Mouse (Mus musculus) gastrocnemius, postnatal 14 days (tissue): ENCODE results near the gene Snip1. TPM values are rescaled to one million over a fixed set of nuclear protein-coding genes. Genes with fewer than 3 reads are reported as not detected.

Experiments
- DNase-seq: peaks from one replicate; pipeline ENCODE4 v3.0.0; 2021; ENCODE audit warnings: mixed read lengths
- intact Hi-C: fragments of 180-260 bp; cut with DNase I; formaldehyde crosslinking; loops from one replicate; pipeline ENCODE4 v1.15.1; 2025; ENCODE audit warnings: low total_unique reads
- long read RNA-seq, 2 experiments: library from polyadenylated mRNA; stranded (forward); transcript quantifications; one replicate each; pipeline ENCODE4 v2.0.0; 2021
- total RNA-seq, 2 experiments: library from RNA; stranded (reverse); gene quantifications; 2 replicates each; pipeline ENCODE4 v1.2.3; 2021

Gene Snip1
- 1 to 10 TPM; 5.6 to 5.8 TPM for total RNA-seq
- long read RNA-seq, experiment 1, transcript Snip1-201 (4 exons, 2,345 nt), result major isoform, 5 of 5 reads
- long read RNA-seq, experiment 1, partial matches to known transcripts, result 0 of 5 reads
- long read RNA-seq, experiment 1, other reads (novel, unspliced or antisense), result 0 of 5 reads
- long read RNA-seq, experiment 2, transcript Snip1-201 (4 exons, 2,345 nt), result major isoform, 6 of 7 reads
- long read RNA-seq, experiment 2, partial matches to known transcripts, result 0 of 7 reads
- long read RNA-seq, experiment 2, other reads (novel, unspliced or antisense), result 1 of 7 reads

DNA sequence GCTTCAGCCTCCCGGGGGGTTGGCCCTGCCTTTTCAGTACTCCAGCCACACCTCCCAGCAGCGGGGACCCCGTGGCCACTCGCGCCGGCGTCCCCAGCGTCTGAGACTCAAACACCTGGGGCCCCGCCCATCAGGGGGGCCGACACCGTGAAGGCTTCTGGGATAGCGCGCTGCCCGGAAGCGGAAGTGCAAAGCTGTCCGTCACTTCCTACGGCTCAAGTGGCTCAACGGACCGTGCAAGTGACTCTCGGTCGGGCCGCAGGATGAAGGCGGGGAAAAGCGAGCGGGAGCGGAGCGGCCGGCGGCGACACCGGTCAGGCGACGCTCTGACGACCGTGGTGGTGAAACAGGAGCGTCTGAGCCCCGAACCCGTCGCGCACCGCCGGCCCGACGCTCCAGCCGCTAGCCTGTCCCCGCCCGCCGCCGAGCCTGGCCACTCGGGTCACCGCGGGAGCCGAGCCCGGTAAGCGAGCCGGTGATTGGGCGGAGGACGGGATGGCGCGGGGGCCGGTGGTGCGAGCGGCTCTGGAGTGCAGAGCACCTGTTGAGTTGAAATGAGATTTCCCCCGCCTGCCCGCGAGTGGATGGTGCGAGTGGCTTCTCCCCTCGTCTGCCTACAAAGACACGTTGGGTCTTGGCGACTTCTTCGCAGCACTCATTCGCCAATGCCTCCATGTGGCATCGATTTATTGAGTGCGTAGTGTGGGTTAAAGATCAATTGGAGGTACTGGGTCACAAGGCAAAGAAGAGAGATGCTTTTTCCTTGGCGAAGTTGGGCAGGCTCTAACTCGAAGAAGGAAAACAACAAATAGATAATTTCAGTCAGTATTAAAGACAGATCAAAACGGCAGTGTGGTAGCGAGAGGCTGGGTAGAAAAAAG is at the start of gene Snip1:
Gene Snip1, plus strand, starts transcription at position 183 of the 881 bp plus-strand sequence.
- peak; percentile 92 for DNase-seq
- intact Hi-C loops, result loop anchor here (10.0 kb wide), 1 partner anchor 212 kb away; the partner anchor contains the start of genes 1110065P20Rik and Yrdc

DNA sequence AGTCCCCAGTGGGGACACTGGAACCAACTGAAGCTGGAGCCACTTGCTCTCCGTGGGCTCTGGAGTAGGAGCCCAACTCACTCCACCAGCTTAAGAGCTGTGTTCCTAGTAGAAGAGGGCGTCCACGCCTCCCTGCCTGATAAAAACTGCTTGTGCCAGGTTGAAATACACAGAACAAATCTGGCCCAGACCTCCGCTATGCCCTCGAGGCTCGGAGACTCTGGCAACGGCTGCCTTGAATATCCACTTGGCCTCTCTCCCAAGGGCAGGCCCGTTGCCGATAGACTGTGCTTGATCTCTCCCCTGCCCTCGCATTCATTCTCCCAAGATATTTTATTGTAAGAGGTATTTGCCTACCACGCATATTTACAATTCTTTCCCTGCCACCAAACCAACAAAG is 49.0 kb upstream of the Snip1 start:
- intact Hi-C loops, result no loop called here
- DNase-seq, result no peak

DNA sequence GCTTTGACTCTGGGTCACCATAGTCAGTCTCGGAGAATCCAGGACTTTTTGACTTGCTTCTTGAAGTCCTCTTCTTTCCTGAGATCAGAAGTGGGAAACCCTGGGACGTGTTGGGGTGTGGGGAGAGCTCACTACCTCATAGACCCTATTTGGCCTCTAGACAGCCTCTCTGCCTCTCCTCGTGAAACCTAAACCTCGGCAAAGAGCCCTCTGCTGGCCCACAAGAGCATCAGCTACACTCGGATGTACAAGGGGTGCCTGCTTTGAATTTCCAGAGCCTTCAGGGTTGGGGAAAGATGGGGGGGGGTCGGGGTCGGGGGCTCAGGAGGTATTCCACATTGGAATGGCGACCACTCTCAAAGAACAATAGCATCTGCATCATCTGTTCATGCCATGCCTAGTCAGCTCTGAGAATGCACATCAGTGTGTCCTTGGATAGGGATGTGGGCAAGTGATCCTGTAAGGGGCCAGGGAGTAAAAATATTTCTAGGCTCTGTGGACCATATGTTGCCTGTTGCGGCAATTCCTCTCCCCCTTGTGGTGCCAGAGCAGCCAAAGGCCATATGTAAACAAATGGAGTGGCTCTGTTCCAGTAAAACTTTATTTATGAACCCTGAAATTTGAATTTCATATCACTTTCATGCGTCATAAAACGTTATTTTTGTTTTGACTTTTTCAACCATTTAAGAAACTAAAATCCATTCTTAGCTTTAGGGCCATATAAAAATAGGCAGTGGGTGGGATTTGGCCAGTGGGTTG is 45.5 kb upstream of the Snip1 start:
- DNase-seq, result no peak
- intact Hi-C loops, result no loop called here

DNA sequence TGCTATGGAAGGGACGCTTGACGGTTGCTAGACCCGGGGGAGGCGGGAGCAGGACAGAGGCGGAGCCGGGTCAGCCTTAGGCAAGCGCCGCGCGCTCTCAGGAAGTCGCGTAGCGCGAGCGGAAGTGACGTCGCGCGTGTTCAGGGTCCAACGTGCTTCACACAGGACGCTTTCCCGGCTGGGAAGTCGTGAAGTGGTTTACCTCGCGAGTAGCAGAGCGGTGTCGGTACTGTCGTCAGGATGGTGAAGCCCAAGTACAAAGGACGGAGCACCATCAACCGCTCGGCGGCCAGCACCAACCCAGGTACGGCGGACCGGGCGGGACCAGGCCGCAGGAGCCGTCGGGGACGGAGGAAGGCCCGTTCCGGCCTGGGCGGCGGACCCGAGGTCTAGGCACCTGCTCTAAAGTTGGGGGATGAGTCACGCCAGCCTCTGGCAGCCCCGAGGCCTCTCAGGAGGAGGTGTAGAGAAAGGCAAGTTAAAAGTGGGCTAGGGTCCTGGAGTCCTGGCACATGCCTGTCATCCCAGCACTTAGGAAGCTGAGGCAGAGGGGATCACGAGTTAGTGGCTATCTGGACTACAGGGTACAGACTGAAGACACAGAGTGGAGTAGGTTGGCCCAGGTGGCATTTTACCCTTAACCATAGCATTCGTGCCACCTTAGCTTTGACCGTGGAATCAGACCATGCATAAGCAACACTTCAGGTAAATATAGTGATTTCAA is 36.4 kb upstream of the Snip1 start:
- DNase-seq, result peak; percentile 94
- intact Hi-C loops, result no loop called here

DNA sequence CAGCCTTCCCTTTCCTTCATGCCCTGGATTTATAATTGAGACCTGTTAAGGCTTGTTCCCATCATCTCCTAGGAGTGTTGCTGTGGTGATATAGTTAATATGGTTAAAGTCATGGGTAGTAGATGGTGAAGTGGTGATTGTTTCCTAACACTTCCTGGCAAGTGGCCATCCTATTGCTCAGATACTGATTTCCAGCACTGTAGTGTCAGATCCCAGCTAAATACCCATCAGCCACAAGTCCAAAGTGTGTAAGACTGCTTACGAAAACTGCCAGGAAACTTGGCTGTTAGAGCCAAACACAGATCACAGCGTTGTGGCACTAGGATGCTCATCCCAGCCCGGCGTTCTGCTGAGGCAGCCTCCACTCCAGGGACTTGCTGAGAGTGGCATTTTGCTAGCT is 32.1 kb upstream of the Snip1 start:
- intact Hi-C loops, result no loop called here
- no peak for DNase-seq

DNA sequence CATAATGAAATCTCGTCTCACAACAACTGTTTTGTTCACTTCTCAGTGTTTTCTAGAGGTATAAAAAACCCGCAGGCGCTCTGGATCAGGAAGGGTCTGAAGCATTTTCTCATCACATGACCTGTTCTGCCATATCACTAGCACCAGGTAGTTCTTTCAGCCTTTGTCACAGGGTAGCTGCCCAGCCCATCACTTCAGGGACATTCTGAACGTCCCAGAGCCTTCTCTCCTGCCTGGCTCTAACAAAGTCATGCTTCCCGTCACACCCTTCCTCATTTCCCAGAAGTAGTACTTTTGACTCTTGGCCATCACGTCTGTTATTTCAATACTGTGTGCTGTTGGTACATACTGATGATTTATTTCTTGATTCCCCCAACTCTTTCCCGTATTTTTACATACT is 22.0 kb upstream of the Snip1 start:
- no peak for DNase-seq
- intact Hi-C loops, result no loop called here

DNA sequence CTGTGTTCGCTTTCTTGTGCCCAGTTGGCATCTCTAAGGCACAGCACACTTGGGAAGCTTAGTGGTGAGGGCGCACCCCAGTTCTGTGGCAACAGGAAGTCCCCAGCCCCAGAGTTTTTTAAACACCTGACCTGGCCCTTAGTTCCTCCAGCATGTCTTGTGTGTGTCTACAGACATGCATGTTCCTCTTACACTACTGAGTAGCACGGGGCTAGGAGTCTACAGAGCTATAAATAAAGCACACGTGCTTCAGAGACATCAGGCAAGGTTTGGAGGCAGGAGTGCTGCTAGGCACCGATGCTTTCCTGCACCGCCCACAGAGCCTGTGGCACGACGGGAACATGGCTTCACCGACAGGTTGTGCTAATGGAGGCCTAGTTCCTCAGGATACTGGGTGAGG is 11.1 kb upstream of the Snip1 start:
- intact Hi-C loops, result loop anchor here (5.0 kb wide), 1 partner anchor 113 kb away; no protein-coding TSS in a partner anchor
- DNase-seq, result no peak

DNA sequence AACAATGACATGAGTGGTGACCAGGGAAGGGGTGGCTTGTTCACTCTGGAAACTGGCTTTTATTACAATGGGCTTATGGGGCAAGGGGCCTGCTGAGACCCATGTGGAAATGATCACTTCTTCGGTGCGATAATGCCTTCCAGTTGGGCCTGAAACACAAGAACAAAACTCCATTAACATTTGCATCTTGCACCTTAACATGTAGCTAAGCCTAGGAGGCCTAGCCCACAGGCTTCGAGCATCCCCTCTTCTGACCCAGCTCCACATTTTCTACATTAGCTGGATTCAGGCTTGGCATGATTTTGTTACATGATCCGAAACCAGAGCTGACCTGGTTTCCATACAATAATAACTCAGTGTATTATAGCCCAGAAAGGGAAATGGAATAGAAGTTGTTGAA is 10.0 kb upstream of the Snip1 start:
- intact Hi-C loops, result loop anchor here (5.0 kb wide), 1 partner anchor 114 kb away; no protein-coding TSS in a partner anchor
- no peak for DNase-seq

DNA sequence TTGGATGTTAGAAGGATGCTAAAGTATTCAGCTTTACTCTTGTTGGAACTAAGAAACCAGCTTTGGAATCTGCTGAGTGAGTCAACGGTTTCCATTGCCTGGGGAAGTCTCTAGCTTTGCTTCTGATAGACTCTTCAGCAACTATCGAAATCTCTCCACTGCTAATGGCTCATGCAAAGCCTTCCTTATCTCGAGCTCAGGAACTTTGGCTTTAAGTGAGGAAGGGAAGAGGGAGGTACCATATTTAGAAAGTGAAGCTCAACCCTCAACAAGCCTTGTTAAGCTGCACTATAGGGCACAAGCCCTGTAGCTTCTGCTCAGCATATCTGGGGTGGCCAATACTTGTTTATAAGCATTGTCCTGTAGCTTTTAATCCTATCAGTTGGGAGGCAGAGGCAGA is 9.2 kb upstream of the Snip1 start:
- intact Hi-C loops, result loop anchor here (5.0 kb wide), 1 partner anchor 115 kb away; no protein-coding TSS in a partner anchor
- no peak for DNase-seq

DNA sequence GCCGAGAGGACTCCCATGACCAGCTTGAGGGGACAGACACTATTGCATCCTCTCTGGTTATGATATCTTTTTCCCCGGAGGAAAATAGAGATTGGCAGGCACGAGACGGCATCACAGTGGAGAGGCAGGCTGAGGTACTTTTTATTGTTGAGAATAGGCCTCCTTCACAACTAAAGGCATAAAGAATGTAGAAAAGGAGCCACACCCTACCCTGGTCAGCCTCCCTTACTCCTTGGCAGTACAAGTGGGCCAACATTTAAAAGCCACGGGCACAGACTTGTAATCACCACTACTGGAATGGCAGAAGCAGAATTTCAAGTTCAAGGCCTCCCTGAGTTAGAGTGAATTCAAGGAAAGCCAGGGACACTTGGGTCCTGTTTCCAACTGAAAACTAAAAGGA is 8.4 kb upstream of the Snip1 start:
- intact Hi-C loops, result loop anchor here (5.0 kb wide), 1 partner anchor 116 kb away; no protein-coding TSS in a partner anchor
- DNase-seq, result no peak

DNA sequence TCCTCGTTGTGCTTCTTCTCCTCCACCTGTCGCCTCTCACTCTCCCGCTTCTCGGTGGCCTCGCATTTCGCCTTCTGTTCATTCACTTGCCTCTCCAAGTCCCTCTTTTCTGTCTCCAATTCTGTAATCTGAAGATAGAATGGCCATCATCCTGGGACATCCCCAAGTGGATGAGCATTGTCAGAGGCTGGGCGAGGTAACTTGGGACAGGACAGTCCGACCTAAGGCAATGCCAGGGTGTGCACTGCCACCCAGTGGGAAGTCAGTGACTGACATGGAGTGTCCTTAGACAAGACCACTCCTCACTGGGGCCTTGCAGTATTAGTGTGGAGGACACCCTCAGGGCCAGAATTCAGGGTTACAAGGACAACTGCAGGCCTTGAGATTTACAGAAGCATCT is 7.4 kb upstream of the Snip1 start:
- intact Hi-C loops, result loop anchor here (5.0 kb wide), 1 partner anchor 117 kb away; no protein-coding TSS in a partner anchor
- peak; percentile 62 for DNase-seq

DNA sequence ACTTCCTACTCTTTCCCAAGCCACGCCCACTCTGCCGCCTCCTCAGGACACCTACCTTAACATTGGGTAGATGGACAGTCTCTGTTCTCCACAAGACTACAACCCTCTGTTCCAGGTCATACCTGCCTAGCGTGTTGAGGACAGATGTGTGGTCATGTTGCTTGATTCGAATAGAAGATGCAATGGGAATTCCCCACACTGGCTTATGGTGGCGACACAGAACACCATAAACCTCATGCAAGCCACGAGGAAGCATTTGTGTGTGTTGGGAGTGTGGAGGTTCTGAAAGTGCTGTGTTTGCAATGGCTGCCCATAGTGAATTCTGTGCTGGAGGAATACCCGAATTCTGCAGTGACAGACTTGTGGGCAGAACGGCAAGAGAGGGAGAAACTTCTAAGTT is 2.6 kb upstream of the Snip1 start:
- DNase-seq, result no peak
- intact Hi-C loops, result loop anchor here (10.0 kb wide), 1 partner anchor 209 kb away; the partner anchor contains the start of genes 1110065P20Rik and Yrdc

DNA sequence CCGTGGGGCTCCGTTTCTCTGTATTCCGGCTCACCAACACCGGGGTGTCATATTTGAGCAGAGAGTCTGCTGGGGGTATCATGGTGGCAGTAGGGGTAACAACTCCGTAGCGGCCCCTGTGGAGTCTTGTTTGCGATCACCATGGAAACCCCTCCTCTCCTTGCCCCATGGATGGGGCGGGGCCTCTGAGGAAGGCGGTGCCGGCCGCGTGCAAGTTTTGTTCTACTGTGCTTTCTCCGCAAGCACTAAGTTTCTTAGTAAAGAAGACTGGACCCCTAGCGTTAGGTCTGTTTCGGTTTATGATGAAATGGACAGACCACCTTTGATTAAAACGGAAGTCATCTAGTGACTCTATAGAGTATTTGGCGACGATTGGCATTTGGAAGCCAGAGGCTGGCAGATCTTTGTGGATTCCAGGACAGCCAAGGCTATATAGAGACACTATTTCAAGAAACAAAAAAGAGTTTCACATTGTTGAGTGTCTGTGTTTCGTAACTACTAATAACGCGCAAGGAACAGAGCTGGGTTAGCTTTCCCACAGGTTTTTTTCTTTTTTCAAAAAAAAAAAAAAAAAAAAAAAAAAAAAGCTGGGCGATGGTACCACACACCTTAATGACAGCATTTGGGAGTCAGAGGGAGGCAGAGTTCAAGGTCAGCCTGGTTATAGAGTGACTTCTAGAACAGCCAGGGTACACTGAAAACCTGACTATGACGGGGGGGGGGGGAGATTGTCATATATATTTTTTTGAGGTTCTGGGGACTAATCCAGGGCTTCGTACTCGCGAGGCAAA is 760 bp upstream of the Snip1 start, which contains the start of gene Dnali1:
Gene Dnali1, minus strand, starts transcription at position 187 of the 791 bp plus-strand sequence.
- DNase-seq, result peak; percentile 39
- intact Hi-C loops, result loop anchor here (10.0 kb wide), 1 partner anchor 211 kb away; the partner anchor contains the start of genes 1110065P20Rik and Yrdc

DNA sequence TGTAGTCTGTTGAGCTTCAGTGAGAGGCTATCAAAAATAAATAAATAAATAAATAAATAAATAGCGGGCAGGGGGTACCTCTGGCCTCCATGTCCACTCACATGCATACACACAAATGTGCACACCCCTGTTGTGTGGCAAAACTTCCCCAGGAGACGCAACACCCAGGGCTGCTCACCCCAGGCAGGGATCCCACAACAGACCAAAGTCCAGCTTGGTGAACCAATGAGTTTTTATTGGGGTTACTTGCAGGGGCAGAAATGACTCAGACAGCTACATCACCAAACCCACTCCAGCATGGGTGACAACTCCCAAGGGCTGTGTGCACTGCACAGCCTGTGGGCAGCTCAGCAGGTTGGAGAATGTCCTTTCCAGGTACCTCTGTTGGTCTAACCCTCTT is 11.2 kb downstream of the Snip1 start:
- intact Hi-C loops, result no loop called here
- no peak for DNase-seq

DNA sequence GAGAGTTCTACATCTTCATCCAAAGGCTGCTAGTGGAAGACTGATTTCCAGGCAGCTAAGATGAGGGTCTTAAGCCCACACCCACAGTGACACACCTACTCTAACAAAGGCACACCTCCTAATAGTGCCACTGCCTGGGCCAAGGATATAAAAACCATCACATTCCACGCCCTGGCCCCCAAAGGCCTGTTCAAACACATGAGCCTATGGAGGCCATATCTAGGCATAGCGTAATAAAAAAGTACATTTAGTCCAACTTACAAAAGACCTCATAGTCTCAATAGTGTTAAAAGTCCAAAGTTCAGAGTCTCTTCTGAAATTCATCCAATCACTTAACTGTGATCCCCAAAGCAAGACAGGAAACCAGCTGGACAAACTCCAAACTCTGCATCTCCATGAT is 12.2 kb downstream of the Snip1 start:
- DNase-seq, result no peak
- intact Hi-C loops, result no loop called here

DNA sequence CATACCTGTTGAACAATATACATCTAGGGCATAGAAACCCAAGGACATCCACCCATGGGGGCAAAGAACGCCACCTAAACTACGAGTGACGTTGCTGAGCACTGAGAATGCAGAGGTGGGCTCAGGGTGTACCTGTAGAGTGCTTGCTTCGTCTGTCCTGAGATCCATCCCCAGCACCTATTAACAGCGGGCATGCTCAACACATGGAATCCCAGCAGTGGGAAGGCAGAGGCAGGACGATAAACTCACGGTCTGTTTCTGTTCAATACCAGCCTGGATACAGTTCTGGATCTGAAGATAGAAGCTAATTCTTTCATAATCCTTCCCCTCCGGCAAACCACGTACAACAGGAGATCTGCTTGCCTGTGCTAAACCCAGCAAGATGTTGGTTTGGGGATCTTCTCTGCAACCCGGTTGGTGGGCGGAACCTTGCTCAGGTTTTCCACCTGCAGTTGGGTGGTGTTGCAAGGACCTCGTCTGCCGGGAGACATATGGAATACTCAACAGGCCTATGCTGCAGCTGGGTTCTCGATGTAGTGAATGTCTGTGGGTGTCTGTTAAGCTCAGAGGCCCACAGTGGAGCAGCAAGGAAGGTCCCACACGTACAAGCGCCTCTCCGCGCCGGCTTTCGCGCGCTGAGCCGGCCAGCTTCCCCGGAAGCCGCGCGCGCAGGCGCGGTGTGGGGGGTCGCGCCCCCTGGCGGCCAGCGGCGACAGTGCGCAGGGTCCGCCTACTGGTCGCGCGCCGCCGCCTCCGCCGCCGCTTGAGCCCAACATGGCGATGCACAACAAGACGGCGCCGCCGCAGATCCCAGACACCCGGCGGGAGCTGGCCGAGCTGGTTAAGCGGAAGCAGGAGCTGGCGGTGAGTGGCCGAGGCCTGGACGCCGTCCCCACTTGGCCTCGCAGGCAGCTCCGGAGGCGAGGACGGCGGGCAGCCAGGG is 18.2 kb downstream of the Snip1 start, which contains the start of gene Meaf6:
Gene Meaf6, plus strand, starts transcription at position 732 of the 943 bp plus-strand sequence.
- peak; percentile 90 for DNase-seq
- intact Hi-C loops, result no loop called here

DNA sequence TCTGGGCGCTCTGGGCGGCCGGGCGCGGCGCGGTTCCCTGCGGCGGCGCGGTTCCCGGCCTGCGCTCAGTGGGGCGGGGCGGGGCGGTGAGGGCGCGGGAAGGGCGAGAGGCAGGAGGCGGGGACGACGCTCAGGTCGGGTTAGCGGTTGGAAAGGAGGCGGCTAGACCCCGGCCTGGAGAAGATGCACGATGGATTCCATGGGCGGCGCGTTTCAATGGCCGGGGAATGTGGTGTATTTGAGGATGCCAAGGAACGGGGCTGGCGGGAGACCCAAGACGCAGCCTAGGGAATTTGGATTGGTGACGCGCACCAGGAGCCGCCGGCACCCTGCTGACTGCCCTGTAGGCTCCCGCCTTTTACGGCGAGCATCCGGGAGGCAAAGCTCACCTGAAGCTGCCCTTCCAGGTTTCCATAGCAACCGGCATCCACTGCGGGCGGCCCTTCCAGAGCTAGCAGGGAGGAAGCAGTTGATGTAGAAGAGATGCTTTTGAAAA is 18.9 kb downstream of the Snip1 start:
- DNase-seq, result no peak
- intact Hi-C loops, result no loop called here
